Mouse (Mus musculus): ENCODE results near the gene Dqx1.

The Dqx1 gene

DNA sequence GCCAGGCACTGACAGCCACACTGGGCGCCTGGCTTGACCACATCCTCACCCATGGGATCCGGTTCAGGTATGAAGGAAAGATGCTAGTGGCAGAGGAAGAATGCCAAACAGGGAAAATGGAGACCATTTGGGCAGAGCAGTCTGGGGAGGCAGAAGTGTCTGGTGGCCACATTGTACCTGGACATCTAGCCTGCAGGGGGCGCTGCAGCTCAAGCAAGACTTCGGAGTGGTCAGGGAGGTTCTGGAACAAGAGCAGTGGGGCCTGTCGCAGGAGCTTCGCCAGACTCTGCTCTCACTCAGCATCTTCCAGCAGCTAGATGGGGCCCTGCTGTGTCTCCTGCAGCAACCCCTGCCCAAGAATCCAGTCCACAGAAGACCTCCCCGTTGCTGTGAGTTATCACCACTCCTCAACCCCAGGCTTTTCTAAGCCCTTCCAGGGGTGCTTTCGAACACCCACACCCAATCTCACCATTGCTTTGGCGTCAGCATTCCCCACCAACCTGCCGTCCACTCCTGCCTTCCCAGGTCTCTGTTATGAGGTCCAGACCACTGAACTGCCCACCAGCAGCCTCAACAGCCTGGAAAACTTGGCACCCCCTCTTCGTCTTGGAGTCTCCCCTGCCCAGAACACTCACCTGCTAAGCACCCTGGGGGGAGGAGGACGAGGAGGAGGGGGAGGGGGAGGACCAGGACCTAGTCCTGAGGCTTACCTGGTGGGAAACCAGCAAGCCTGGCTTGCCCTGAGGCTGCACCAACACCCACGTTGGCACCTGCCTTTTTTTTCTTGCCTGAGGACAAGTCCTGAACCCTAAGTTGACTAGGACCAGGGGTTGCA lies 50.1 kb downstream of the Dqx1 start:
- no peak for DNase-seq (ENCODE audit: low spot score)

DNA sequence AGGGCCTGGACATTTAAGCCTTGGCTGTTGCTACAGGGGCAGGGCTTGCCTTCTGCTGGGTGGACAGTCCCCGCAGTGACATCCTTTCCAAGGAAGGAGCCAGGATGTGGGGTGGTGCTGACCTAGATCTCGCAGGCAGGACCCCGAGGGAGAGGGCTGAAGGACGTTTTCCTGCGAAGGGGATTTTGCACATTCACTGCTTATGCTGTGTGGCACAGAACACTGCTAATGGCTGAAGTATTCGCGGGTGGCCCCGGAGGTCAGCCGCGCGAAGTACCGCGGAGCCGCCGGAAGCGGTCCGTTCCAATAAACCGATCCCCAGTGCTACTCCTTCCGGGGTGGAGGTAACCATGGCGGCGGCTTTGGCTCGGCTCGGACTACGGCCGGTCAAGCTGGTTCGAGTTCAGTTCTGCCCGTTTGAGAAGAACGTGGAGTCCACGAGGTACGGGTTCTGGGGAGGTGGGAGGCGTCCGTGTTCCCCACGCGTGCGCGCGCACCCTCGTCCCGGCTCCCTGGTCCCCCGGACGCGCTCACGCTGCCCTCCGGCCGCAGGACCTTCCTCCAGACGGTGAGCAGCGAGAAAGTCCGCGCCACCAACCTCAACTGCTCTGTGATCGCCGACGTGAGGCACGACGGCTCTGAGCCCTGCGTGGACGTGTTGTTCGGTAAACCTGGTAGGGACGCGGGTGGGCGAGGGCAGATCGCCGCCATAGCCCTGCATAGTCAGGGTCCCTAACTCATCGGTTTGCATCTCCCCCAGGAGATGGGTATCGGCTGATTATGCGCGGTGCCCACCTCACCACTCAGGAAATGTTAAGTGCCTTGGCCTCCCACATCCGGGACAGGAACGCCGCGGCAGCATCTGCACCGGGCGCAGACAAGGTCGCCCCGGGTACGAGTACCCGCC lies 51.4 kb downstream of the Dqx1 start, which contains the start of gene Mrpl53:
Gene Mrpl53 (plus strand): TSS at position 279 of the 907 bp plus-strand sequence.
- DNase-seq (ENCODE audit: low spot score): peak; percentile 83

- no peak for DNase-seq (ENCODE audit: low spot score)
These were observed 54.0 kb downstream of the Dqx1 start for GRCm38 (mm10) chr6:83111510-83112136.

GRCm38 (mm10) chr6:83115011-83115671 lies 57.5 kb downstream of the Dqx1 start, which contains the start of gene Mogs:
Mogs (plus strand) TSS chr6:83115496.
- peak; percentile 92 for DNase-seq (ENCODE audit: low spot score)

DNA sequence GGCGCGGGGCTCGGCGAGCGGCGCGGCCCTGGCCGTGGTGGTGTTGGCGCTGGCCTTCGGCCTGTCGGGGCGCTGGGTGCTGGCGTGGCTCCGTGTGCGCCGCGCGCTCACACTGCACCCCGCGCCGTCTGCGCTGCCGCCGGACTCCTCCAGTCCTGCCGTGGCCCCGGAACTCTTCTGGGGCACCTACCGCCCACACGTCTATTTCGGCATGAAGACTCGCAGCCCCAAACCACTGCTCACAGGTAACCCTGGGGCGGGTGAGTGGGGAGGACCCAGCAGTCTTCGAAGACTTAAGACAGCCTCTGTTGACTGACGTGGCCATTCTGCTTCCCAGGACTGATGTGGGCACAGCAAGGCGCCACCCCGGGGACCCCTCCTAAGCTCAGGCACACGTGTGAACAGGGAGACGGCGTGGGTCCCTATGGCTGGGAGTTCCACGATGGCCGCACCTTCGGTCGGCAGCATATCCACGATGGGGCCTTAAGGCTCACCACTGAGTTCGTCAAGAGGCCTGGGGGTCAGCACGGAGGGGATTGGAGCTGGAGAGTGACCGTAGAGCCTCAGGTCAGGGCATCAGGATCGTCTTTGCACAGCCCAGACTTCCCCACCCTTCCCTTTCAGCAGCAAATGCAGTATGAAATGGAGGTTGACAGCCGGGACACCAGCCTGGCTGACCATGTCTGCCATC lies 58.2 kb downstream of the Dqx1 start:
- DNase-seq (ENCODE audit: low spot score): no peak

DNA sequence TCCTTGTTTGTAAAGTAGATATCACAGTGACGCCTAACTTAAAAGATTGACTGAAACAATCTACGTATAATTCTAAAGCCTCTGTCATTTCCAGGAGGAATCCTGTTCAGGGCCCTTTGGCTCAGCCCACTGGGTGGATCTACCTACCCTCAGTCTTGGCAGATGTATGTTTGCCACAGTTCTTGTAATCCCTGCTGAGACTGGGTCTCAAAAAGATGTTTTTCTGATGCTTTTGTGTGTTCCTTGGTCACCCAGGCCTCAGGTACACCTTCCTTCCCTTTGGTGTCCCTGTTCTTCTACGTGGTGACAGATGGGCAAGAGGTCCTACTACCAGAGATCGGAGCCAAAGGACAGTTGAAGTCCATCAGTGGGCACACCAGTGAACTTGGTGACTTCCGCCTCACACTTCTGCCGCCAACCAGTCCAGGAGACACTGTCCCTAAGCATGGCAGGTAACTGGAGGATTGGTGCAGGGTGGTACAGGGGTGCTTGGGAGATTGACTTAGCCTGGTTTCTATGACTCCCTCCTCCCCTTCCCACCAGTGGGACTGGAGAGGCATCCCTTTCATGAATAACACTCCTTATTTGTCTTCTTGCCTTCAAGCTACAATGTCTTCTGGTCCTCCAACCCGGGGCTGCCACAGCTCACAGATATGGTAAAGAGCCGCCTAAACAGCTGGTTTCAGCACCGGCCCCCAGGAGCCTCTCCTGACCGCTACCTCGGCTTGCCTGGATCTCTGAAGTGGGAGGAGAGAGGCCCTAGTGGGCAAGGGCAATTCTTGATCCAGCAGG lies 58.9 kb downstream of the Dqx1 start:
- DNase-seq (ENCODE audit: low spot score): no peak
